Mouse (Mus musculus): ENCODE results near the gene Muc5ac. TPM values are rescaled to one million over a fixed set of nuclear protein-coding genes. Genes with fewer than 3 reads are reported as not detected.

Gene Muc5ac
- total RNA-seq, 2 experiments from 2014 or later: not detected

DNA sequence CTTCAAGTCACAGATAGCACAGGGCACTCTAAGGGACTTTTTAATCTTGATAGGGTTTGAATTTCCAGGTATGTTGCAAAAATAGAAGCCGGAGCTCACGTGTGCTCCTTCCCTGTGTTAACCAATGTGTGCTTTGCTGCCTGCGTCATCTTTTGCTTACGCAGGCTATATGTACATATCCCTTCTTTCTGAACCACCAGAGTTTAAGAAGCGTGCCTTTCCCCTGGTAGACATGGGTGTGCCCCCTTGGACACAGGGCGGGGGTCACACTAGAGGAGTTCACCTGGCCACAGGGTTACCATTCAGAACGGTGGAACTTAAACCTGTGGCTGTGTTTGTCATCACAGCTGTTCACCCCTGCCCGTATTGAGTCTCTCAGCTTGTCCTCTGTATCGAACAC lies 35.6 kb downstream of the Muc5ac start:
- intact Hi-C loops (cut with DNase I): no loop called here
- DNase-seq: no peak

DNA sequence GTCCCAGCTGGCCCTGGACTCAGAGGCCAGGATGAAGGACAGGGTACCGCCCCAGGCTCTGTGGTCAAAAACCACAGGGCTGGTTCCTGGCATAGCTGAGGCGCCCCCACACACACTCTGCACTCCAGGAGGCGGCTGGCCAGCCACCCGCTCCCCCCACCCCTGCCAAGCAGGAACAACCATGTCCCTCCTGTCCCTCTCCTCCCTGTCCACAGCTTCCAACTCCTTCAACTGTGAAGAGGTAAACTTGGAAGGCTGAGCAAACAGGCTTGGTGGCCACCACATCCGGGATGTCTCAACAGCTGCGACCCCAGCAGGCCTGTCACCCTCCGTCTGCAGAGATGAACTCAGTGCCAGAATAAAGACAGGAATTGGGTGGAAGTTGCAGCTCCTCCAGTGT lies 47.2 kb downstream of the Muc5ac start:
- intact Hi-C loops (cut with DNase I): no loop called here

GRCm38 (mm10) chr7:141836423-141836822 lies 47.7 kb downstream of the Muc5ac start:
- no peak for DNase-seq
- intact Hi-C loops (cut with DNase I): no loop called here

More for the DNA sequence above, 47.2 kb downstream of the Muc5ac start:
- DNase-seq: peak; percentile 67

DNA sequence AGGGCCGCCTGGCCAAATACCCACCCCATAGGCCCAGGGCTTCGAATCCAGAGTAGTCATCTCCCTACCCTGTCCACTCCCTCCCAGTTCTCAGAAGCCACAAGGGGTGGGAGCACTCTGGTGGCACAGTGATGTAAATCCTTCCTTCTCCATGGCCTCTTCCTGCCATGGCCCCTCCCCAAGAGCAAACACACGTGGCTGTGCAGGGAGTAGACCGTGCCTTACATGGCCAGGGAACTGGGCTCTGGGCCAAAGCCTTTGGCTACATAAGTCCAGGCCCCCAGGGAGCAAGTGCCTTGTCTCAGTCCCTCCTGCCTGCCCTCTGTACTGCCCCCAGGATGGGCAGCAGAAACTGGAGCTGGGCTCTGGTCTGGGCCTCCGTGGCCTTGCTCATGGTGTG lies 50.0 kb downstream of the Muc5ac start, which contains the start of gene Muc5b:
TSS of gene Muc5b (plus strand) at position 292 of the 400 bp plus-strand sequence.
- intact Hi-C loops (cut with DNase I): no loop called here
- DNase-seq: peak; percentile 63

GRCm38 (mm10) chr7:141840354-141840753 lies 51.6 kb downstream of the Muc5ac start:
- intact Hi-C loops (cut with DNase I): no loop called here
- DNase-seq: no peak

DNA sequence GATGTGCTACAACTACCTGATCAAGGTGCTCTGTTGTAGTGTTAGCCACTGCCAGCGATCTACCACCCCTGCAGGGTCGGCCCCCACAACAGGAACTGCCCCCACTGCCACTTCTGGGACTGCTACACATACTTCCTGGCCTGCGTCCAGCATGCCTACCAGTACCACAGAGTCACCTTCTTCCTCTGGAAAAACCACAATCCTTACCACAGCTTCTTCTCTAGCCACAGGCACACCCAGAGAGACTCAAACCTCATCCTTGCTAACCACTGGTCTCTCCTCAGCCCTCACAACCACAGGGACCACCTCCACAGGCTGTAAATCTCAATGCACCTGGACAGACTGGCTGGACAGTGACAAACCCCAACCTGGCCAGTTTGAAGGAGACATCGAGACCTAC lies 72.3 kb downstream of the Muc5ac start:
- intact Hi-C loops (cut with DNase I): no loop called here
- no peak for DNase-seq

Other genes starting within 250 kb of the Muc5ac start
- gene Chid1, start 249.1 kb upstream of the Muc5ac start, total RNA-seq (2021): 10 to 100 TPM; 48.7 to 55.4 TPM
- gene Ap2a2, start 226.8 kb upstream of the Muc5ac start, total RNA-seq (2021): 100 to 1,000 TPM; 216 to 228 TPM
- not detected for gene Muc6, start 133.7 kb upstream of the Muc5ac start, total RNA-seq (2021)
- 1 to 10 TPM in 1 of 2 experiments, under 1 TPM in 1; 0.68 to 1.4 TPM for gene Muc2, start 98.6 kb upstream of the Muc5ac start, total RNA-seq (2021)
- not detected for gene Muc5b, start 50.1 kb downstream of the Muc5ac start, total RNA-seq (2021)
- 10 to 100 TPM; 77.1 to 81.7 TPM for gene Tollip, start 129.5 kb downstream of the Muc5ac start, total RNA-seq (2021)
- 100 to 1,000 TPM; 167 TPM for gene Brsk2, start 160.8 kb downstream of the Muc5ac start, total RNA-seq (2021)